Mouse (Mus musculus) erythroblast, adult 5-6 weeks (primary cell): ENCODE results near the gene Rbbp5. TPM values are rescaled to one million over a fixed set of nuclear protein-coding genes. Genes with fewer than 3 reads are reported as not detected.

ENCODE experiments used
- ATAC-seq: replicated peaks from 2 replicates; pipeline ENCODE4 v1.8.0; 2016; ENCODE audit warnings: moderate number of reproducible peaks, mild to moderate bottlenecking, moderate TSS enrichment, inconsistent platforms; ENCODE audit not compliant: poor library complexity, low FRiP score, severe bottlenecking
- total RNA-seq, 2 experiments: library from RNA; stranded (forward) in 1 of 2; stranded (reverse) in 1 of 2; fragments of 150-400 nt in 1 of 2; fragments of 200-764, 138-1000 nt in 1 of 2; gene quantifications; 2 replicates each; pipeline versions ENCODE4 v1.2.3 to v1.2.4; 2015 to 2017; ENCODE audit warnings: low replicate concordance in 2 of 2

Gene Rbbp5
- total RNA-seq, 2 experiments from 2014 or later: 17.6 to 21.7 TPM

GRCm38 (mm10) chr1:132535541-132535940 is 58.4 kb downstream of the Rbbp5 start:
- no peak for ATAC-seq

GRCm38 (mm10) chr1:132536416-132536815 is 59.3 kb downstream of the Rbbp5 start:
- no peak for ATAC-seq

GRCm38 (mm10) chr1:132537736-132538135 is 60.6 kb downstream of the Rbbp5 start:
- no peak for ATAC-seq

- no peak for ATAC-seq
Observed at GRCm38 (mm10) chr1:132540701-132541100, 63.5 kb downstream of the Rbbp5 start.

GRCm38 (mm10) chr1:132541171-132541823 is 64.1 kb downstream of the Rbbp5 start:
- ATAC-seq: no peak

GRCm38 (mm10) chr1:132541824-132542599 is 64.8 kb downstream of the Rbbp5 start:
- no peak for ATAC-seq

GRCm38 (mm10) chr1:132542762-132543306 is 65.7 kb downstream of the Rbbp5 start, which contains the start of gene Cntn2:
Gene Cntn2 (minus strand): TSS chr1:132543256.
- no peak for ATAC-seq

GRCm38 (mm10) chr1:132543789-132544188 is 66.6 kb downstream of the Rbbp5 start:
- no peak for ATAC-seq

Other genes with a start within 250 kb of the Rbbp5 start
- not detected in 2 replicates for gene Gm10188, start 247.6 kb upstream of the Rbbp5 start, total RNA-seq (2015; ENCODE audit: low replicate concordance)
- gene Gm10188, start 247.6 kb upstream of the Rbbp5 start, total RNA-seq (2017; ENCODE audit: low replicate concordance): not detected in 2 replicates
- not detected in 2 replicates for gene Klhdc8a, start 178.7 kb upstream of the Rbbp5 start, total RNA-seq (2015; ENCODE audit: low replicate concordance)
- gene Klhdc8a, start 178.7 kb upstream of the Rbbp5 start, total RNA-seq (2017; ENCODE audit: low replicate concordance): not detected in 2 replicates
- gene Nuak2, start 161.2 kb upstream of the Rbbp5 start, total RNA-seq (2015; ENCODE audit: low replicate concordance): 4.4 and 7.7 TPM in 2 replicates
- gene Nuak2, start 161.2 kb upstream of the Rbbp5 start, total RNA-seq (2017; ENCODE audit: low replicate concordance): 1.8 and 3.7 TPM in 2 replicates
- 2,859 and 3,164 TPM in 2 replicates for gene Tmcc2, start 86.1 kb upstream of the Rbbp5 start, total RNA-seq (2015; ENCODE audit: low replicate concordance)
- 5,593 and 6,096 TPM in 2 replicates for gene Tmcc2, start 86.1 kb upstream of the Rbbp5 start, total RNA-seq (2017; ENCODE audit: low replicate concordance)
- 36.8 and 37.3 TPM in 2 replicates for gene Dstyk, start 59.8 kb upstream of the Rbbp5 start, total RNA-seq (2015; ENCODE audit: low replicate concordance)
- gene Dstyk, start 59.8 kb upstream of the Rbbp5 start, total RNA-seq (2017; ENCODE audit: low replicate concordance): 46.4 and 59.1 TPM in 2 replicates
- gene Tmem81, start 28.9 kb downstream of the Rbbp5 start, total RNA-seq (2015; ENCODE audit: low replicate concordance): 2.1 TPM in 1 of 2 replicates, not detected in the other
- 0.56 and 1.3 TPM in 2 replicates for gene Tmem81, start 28.9 kb downstream of the Rbbp5 start, total RNA-seq (2017; ENCODE audit: low replicate concordance)
- gene Cntn2, start 65.9 kb downstream of the Rbbp5 start, total RNA-seq (2015; ENCODE audit: low replicate concordance): not detected in 2 replicates
- gene Cntn2, start 65.9 kb downstream of the Rbbp5 start, total RNA-seq (2017; ENCODE audit: low replicate concordance): not detected in 2 replicates